Mouse (Mus musculus) cerebellum, postnatal 10 days (tissue): Measurements from ENCODE around the gene Bhlhb9.
A peak's percentile ranks its signal among the peaks of the same experiment; 100 is the strongest.

Source experiments
- DNase-seq, 2 experiments: peaks; one replicate each; pipeline ENCODE4 v3.0.0; 2021; ENCODE audit warnings: mixed read lengths in 2 of 2

Gene Bhlhb9

DNA sequence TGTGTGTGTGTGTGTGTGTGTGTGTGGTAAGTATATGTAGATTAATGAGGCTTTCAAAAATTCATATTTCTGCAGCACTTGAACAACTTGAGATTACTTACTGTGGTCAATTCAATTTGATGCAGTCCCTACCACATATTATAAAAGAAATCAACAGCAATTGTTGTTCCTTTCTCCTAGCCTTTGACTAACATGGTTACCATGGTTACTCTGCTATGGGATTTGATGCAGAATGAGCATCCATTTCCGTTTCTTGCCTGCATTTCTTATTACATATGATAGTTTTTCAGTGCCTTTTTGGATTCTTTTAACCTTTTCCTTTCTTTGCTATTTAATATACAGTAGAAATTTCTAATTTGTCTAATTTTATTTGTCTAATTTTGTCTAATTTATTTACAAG is 119.7 kb downstream of the Bhlhb9 start:
- no peak for DNase-seq

GRCm38 (mm10) chrX:135922162-135922561 is 124.8 kb downstream of the Bhlhb9 start:
- DNase-seq = no peak

DNA sequence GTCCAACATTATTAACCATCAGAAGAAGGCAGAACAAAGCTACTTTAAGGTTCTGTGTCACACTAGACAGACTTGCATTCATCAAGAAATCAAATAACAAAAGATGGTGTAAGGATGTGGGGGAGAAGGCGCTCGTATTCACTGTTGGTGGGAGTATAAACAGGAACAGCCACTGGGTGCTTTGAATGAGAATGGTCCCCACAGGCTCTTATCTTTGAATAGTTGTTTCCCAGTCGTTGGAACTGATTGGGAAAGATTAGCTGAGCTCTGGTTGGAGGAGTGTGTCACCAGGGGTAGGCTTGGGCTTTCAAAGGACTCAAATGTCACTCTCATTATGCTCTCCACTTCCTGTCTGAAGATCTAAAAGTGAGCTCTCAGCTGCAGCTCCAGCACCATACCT is 128.5 kb downstream of the Bhlhb9 start:
- no peak for DNase-seq

DNA sequence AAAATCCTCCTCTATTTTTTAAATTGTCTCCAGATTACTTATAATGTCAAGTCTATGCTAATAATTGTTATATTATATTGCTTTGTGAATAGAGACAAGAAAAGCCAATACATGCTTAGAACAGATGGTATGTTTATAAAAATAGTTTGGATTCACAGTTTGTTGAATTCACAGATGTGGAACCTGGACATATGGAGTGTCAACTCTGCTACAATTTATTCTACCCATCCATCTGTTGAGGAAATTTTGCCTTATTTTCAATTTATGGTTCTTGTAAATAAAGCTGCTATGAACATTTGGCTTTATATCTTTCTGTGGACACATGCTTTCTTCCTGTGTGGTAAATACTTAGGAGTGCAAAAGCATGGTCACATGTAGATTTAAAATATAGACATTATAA is 131.2 kb downstream of the Bhlhb9 start:
- no peak for DNase-seq

DNA sequence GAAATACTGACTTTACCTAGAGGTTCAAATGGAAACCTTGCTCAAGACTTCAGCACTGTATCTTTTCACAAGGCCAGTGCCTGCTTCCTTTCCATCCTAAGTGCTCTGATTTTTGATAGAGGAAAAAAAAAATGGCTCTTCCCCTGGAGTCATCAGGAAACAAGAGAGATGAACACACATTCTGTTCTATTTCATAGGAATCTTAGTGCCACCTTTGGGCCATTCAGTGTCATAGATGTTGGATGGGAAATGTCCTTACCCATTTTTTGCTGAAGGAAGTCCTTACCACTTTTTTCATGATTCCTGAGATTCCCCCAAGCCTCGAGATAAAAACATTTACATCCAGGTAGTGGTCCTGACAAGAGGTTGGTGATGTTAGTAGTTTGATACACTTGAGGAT is 139.1 kb downstream of the Bhlhb9 start:
- DNase-seq = peak in 1 of 2 experiments; percentile 4
